Mouse (Mus musculus) left cerebral cortex, adult 8-10 months (tissue): ENCODE data around the gene Mapkap1. TPM values are rescaled to one million over a fixed set of nuclear protein-coding genes. Genes with fewer than 3 reads are reported as not detected.

ENCODE experiments used
- DNase-seq, 2 experiments: peaks; one replicate each; pipeline ENCODE4 v3.0.0; 2022; ENCODE audit warnings: low spot score in 2 of 2
- total RNA-seq, 4 experiments: library from RNA; stranded (reverse); gene quantifications; 2 replicates each; pipeline ENCODE4 v1.2.4; 2022

Gene Mapkap1
- total RNA-seq, 4 experiments from 2014 or later: 59.0 to 77.0 (median 70.6) TPM

DNA sequence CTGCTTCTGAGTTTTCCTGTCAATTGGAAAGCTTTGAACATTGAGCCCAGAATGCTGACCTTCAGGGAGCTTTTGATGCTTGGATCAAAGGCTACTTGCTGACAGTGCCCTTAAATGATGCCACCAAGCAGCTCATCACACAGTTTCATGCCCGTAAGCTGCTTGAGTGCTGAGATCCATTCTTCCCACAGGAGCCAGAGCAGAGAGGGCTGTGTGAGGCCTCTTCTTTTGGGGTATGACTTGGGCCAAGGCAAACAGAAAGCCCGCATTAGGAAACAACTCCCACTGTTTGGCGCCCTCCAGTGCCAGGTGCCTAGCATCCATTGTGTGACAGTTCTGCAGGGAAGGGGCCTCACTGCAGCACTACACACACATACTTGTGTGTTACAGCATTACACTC, 123.5 kb downstream of the Mapkap1 start:
- DNase-seq: no peak

DNA sequence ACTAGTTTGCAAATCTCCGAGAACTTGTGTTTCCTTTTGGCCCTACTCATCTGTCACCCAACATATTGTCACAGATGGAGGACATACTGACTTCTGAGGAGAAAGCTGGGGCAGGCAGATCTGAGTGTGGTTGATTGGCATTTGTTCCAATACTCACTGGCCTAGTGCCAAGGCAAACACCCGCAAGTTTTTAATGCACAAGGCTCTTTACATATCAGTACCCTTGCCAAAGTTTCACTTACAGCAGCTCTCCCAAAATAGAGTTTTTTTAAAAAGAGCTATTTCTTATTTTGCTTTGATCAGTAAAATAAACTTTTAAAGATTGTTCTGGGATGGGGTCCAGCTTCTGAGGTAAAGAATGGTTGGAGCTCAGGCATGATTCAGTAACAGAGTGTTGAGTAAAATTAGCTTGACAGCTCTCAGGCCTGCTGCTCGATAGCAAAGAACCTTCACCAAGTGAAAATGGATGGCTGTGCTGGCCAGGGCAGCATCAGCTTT, 125.3 kb downstream of the Mapkap1 start:
- DNase-seq: peak in 1 of 2 experiments; percentile 28

DNA sequence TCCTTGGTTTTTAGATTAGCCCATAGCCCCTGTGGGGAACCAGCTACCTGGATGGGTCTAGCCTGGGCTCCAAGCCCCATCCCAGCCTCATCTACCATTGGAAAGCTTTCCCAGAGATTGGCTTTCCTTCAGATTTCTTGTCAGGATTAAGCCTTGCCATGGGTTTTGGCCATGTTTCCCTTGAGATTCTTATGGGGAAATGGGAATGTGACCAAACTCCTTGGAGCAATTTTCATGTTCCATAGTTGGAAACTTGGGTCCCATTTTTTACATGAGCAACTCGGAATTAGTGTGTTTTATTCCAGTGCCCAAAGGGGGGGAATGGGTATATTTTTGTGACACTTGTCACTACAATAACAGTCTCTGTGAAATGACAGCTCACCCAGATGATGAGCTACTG, 125.8 kb downstream of the Mapkap1 start:
- no peak for DNase-seq

DNA sequence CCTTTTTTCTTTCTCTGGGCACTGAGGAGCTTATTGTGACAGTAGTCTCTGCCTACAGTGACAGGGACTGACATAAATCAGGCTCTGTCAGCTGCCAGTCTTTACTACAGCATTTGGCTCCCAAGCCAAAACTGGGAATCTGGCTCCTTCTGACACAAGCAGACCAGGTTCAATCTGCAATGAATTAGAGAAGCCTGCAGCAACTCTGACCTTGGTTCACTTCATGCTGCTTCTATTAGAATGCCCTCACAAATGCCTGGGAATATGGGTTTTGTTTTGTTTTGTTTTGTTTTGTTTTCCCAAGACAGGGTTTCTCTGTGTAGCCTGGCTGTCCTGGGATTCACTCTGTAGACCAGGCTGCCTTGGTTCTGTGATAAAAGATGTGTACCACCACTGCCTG, 126.7 kb downstream of the Mapkap1 start:
- DNase-seq: no peak

DNA sequence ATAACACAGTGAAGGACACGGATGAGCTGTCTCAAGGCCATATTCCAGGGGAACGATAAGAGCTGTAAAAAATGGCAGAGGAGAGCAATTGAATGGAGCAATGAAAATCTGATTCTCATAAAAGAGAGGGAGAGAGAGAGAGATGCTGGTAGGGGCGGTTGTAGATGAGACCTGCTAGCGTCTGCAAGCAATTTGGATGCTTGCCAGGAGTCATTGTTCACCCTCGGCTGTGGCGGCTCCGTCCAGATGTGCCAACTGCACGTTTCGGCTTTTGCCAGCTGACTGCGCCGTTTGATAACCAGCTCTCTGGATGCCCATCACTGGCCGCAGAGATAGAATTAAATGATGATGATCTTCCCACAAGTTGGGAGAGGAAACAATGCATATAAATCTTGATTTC, 128.4 kb downstream of the Mapkap1 start:
- DNase-seq: no peak

DNA sequence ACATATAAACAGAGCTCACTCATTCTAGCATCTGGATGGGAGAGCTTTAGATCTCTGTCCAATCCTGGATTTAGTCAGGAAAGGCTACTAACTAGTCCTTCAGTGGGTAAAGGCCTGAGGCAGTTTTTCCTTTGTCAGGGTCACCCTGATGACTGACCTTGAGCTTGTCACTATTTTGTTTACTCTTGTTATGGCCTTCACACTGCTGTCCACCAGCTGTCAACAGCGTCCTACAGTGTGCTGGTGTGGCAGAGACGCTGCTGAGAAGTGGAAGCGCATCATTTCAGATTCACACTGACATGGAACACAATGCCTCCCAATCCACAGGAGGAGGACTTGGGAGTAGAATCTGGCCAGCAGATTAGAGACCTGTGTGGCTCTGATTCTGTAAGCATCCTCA, 130.8 kb downstream of the Mapkap1 start:
- DNase-seq: no peak

DNA sequence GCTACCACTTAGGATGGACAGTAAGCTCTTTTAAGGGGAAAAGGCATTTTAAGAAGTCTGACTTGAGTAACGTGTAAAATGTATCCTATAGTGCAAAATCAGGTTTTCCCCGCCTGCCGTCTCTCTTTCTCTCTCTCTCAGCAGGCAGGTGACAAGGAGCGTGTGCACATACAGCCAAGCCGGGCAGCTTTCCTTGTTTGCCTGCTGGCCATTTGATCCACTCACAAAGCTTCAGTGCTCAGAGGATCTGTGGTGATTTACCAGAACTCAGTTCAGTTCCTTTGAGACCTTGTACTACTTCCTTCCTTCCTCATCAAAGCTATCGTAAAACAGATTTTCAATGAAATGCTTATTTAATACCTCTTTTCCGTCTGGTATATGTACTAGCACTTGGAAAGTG, 137.0 kb downstream of the Mapkap1 start:
- no peak for DNase-seq

DNA sequence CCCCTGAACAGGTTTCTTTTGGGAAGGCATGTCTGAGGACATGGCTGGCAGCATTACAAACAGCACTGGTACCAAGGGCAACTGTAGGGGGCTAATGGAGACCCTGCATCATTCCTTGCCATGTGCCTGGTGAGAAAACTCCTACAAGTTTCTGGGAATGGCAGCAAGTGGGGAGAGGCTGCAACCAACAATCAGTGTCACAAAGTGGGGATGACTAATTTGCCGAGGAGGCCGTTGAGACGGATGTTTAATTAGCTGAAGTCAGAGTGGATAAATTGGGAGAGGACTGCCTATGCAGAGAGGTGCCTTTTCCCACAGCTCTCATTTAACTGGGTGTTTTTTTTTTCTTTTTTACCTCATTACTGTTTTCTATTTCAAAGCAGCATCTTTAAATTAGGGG, 137.4 kb downstream of the Mapkap1 start:
- DNase-seq: peak in 1 of 2 experiments; percentile 25

DNA sequence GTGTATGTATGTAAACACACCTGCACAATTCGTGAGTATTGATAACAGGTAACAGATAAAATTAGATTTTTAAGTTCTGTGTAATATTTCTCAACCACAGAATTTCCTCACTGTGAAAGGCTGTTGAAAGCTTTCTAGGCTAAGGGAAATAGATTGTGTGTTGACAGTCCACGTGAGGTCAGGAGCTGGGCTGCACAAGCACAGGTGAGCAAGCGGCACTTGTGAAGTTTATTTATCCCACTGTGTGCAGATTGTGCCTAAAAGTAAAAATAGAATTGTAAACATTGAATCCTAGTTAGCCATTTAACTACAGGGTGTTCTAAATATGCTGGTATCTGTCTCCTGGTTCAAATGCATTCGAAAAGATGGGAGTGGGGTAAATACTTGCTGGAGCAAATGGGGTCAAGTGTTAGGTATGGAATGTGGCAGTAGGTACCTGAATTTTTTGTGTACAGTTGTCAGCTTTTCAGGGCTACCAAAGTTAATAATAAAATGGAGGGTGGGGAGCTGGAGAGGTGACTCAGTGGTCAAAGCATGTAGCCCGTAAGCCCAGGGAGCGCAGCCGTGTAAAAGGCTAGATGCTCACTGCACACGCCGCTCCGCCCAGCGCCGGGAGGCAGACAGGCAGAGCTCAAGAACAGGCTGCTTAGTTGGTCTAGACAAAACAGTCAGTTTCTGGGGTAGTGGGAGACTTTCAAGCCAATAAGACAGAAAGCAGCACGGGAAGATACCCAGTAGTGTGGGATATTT, 138.2 kb downstream of the Mapkap1 start:
- no peak for DNase-seq

DNA sequence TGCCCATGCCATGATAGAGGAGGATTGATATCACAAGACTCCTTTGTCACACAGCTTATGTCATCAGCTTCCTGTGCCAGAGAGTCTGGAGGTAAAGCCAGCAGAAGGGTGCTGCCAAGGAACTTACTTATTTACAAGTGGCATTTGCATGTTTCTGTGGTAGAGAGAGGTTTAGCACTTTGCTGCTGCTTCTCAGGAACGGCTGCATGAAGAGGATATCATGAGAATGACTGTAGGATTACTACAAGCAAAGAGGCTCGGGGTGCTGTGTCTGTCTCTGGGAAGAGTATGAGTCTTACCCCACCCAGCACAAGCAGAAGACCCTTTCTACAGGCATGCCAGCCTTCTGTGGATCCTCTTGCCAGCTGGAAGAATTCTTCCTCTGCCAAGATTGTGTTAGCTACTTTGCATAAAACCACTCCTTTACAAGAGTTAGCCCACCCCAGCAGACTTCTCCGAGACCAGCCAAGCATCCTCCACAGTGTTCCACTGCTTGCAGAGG, 139.7 kb downstream of the Mapkap1 start:
- DNase-seq: peak in 1 of 2 experiments; percentile 54

DNA sequence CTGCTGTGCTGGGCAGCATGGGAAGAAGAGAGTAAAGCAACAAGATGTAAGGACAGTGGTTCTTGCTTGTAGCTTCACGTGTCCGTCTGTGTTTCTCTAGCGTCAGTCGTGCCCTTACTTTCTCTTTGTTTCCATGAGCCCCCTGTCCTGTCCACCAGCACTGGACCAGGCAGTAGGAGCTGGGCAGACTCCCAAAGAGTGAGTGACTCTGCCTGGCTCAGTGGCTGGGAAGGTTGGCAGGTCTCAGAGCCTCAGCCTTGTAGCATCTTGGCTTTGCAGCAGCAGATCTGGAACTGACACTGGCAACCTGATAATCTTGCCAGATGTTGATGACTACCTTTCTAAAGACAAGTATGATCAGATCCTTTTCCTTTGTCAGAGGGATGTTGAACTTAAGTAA, 140.9 kb downstream of the Mapkap1 start:
- no peak for DNase-seq

DNA sequence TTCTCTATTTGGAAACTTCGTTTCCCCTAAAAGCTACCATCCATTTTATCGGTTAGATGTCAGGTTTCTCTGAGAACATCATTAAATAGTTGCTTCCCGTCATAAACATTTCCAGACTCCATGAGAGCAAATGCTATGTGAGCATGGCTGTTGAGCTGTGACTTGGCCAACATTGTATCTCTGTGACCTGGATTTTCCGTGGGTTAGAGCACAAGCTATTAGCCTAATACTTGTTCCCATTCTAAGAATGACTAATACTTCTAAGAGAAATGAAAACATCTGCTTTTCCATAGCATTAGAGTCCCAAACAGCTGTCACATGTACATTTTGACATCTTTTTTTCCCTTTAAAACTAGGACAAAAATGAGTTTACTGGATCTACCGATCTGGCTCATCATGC, 142.4 kb downstream of the Mapkap1 start:
- no peak for DNase-seq

DNA sequence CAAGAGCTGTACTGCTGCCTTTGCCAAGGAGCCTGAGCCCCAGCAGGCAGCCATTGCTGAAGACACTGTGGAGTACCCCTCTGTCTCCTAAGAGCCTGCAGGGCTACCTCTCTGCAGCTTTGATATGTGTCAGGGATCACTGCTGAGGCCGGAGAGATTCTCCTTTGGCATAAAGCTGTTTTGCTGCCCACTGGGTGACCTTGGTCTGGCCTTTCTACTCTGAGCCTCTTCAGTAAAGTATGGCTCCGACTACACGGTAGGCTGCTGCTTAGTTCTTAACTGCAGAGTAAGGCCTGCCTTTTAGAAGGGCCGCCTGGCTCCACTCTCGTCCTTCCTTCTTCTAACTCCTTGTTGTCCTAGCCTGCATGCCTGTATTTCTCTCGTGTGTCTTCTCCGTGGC, 142.9 kb downstream of the Mapkap1 start:
- no peak for DNase-seq

DNA sequence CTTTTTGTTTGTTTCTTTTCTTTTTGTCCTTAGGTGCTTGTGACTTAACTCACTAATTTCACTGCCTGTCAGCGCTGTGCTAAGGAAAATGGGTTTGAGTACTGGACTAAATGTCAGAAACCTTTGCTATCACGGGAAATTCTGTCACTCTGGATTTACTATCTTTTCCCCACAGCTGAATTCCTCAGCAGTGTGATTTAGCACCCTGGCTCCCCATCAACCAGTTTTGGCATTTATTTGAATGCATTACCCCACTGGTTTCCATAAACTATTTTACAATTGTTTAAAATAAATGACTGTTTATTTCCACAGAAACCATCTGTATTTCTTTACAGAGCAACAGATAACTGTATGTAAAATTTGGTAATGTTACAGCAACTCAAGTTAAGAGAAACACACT, 146.2 kb downstream of the Mapkap1 start:
- DNase-seq: no peak

DNA sequence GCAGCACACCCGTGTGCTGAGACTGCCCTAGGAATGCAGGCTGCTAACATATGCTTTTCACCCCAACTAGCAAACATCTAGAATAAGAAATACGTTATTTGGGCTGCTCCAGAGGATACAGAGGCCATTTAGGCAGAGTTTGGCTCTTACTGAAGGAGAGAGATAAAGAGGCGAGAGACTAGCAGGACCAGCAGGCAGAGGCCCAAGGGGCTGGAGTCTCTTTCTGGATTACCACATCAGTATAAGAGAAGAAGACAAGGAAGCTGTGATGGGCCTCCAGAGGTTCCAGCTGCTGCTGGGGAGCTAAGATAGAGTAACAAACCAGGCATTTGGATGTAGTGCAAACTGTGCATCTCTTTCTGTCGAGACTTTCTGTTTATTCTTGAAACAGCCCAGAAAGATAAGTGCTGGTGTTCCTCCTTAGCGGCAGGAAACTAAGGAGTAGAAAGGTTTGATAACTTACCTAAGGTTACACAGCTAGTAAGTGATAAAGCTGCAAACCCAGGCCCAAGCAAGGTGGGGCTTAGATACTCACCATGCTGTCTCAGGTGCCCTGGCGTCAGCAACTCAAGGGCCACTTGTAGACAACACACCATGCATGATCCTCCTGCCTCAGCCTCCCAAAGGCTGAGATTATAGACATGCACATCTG, 147.1 kb downstream of the Mapkap1 start:
- no peak for DNase-seq

DNA sequence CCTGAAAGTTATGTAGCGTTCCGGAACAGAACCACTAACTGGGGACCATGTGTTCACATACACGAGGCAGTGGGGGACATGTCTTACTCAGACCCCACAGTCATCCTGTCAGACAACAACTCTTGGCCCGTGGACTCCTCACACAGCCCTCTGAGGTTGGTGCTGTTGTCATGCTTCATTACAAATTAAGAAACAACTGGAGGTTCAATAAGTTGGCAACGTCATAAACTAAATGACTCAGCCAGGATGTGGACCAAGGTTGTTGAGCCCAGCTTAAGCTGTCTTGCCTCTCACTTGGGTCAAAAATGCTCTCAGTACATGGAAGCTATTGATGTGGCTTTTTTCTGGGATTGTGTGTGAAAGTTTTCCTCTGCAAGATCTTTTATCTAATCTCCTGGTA, 153.6 kb downstream of the Mapkap1 start:
- no peak for DNase-seq

DNA sequence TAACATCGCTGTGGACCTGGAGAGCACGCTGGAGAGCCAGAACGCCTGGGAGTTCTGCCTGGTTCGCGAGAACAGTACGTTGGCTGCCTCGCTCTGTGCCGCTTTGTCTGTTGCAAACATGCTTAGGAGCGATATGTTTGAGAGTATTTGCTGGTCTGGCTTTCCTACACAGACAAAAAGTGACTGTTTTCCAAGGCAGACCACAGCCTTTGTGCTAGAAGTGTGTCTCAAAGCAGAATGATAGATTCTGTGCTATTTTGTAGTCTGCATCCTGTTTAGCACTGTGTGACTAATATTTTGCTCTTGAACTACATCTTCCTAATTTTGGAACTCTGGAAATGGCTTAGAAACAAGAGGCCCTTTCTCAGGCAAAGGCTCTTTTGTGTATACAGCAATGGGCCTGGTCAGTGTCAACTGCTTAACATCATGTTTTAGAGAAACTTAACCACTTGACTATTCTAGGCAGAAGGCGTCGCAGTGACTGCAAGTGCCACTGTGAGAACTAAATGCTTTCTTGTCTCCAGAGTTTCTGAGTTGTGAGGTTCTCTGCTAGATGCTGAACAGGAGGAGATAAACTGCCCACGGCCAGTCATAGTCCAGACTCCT, 156.6 kb downstream of the Mapkap1 start:
- DNase-seq: no peak

DNA sequence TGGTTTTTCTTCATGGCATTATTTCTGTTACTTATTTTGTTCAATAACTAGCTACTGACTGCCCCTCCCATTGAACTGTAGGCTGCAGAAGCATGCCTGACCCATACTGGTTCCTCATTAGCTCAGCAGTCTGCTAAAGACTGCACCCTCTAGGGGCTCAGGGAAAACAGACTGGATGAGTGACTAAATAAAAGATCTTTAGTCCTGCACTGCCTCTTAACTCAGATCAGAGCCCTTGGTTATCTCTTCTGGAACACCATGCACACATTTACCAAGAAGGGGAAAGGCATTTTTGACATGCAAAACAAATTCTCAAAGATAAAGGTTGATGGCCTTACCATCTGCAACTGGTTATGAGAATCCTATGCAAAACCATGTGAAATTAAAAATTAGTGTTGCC, 157.3 kb downstream of the Mapkap1 start:
- no peak for DNase-seq

DNA sequence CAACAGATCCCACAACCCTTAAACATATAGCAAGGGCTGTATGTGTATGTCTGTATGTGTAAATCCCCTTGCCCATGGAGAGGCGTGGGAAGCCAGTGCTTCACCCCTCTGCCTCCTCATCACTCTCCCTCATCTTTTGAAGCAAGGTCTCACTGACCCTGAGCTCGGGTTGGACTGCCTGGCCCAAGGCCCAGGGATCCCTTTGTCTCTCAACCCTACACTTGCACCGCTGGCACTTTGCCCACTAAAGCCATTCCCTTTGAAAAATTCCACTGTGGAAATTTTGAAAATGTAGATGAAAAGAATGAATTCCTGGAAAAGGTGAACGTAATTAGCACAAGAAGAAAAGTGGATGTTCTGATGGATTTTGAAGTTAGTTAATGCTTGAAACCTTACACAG, 159.6 kb downstream of the Mapkap1 start:
- DNase-seq: no peak

DNA sequence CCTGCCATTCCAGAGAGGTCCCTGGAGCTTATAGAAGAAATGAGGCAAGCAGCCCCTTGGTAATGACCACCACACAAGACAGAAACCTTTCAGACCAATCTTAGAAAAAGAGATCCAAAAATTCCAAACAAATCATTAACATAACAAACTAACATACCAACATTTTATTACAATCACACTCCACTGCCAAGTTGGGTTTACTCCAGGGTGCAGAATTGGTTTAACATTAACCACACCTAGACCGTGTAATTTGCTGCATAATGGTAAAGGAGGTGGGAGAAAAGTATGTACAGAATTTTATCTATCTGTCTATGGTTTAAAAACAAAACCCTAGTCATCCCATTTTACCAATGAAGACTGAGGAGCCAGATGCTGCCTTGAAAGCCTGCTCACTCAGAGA, 160.0 kb downstream of the Mapkap1 start:
- no peak for DNase-seq

DNA sequence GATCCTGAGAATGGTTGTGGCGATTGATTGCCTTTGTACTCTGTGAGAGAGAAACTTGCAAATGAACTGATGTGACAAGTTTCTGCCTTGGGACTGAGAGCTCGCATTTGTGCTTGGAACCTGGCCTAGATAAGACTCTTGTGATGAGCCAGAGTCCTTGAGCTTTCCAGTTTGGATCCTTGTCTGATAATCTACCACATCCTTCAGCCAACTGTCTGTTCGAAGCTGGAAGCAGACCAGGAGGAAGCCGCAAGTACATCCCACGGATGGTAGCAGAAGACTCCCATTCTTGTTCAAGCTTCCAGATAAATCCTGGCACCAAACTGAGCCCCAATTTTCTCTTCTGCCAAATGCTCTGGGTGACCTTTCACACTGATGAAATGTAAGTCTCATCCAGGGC, 162.6 kb downstream of the Mapkap1 start:
- peak; percentile 22 to 54 for DNase-seq

DNA sequence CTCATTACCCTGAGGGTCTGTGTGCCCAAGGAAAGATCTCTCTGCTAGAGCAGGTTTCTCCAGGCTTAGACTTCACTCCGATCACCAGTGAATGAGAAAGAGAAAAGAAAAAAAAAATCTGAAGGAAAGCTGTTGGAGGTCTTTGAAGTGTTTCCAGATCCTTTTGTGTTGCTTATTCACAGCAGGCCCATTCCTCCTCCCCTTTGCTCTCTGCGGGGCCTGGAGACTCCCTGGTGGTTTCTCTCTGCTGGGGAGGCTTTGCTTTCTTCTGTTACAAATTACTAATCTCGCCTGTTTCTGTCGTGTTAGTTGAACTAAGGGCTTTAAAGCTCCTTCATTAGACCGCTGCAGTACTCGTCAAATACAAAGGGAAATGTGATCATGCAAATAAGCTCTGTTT, 163.8 kb downstream of the Mapkap1 start:
- no peak for DNase-seq
